Mouse (Mus musculus) gastrocnemius, postnatal 36 days (tissue): ENCODE data around the gene Kpna4. TPM values are rescaled to one million over a fixed set of nuclear protein-coding genes. Genes with fewer than 3 reads are reported as not detected.
A peak's percentile ranks its signal among the peaks of the same experiment; 100 is the strongest.

ENCODE experiments used
- DNase-seq, 2 experiments: peaks; one replicate each; pipeline ENCODE4 v3.0.0; 2022
- intact Hi-C: fragments of 180-260 bp; cut with DNase I; formaldehyde crosslinking; loops from one replicate; pipeline ENCODE4 v1.15.1; 2025
- long read RNA-seq, 2 experiments: library from polyadenylated mRNA; stranded (forward); transcript quantifications; one replicate each; pipeline ENCODE4 v2.0.0; 2021
- total RNA-seq, 2 experiments: library from RNA; stranded (reverse); gene quantifications; 2 replicates each; pipeline ENCODE4 v1.2.3; 2021

Kpna4 gene
- total RNA-seq = 100 to 1,000 TPM; 103 to 111 TPM
- long read RNA-seq, experiment 1, full-length matches to known transcripts = 16 of 25 reads
- long read RNA-seq, experiment 1, partial matches to known transcripts = 1 of 25 reads
- long read RNA-seq, experiment 1, other reads (novel, unspliced or antisense) = 8 of 25 reads
- long read RNA-seq, experiment 2, full-length matches to known transcripts = 18 of 27 reads
- long read RNA-seq, experiment 2, partial matches to known transcripts = 3 of 27 reads
- long read RNA-seq, experiment 2, other reads (novel, unspliced or antisense) = 6 of 27 reads

GRCm38 (mm10) chr3:69126509-69127345 is at the start of gene Kpna4:
Kpna4 (minus strand) TSS chr3:69127113.
- intact Hi-C loops = loop anchor here (10.0 kb wide), 1 partner anchor 188 kb away; the partner anchor contains the start of gene Ppm1l
- peak; percentile 86 to 88 for DNase-seq

- intact Hi-C loops = no loop called here
- DNase-seq = no peak
Measured at GRCm38 (mm10) chr3:69175229-69175628, 48.3 kb upstream of the Kpna4 start.

- no peak for DNase-seq
- intact Hi-C loops = no loop called here
Measured at GRCm38 (mm10) chr3:69171123-69171522, 44.2 kb upstream of the Kpna4 start.

- no peak for DNase-seq
- intact Hi-C loops = no loop called here
Measured at GRCm38 (mm10) chr3:69169796-69170195, 42.9 kb upstream of the Kpna4 start.

GRCm38 (mm10) chr3:69168724-69169123 is 41.8 kb upstream of the Kpna4 start:
- intact Hi-C loops = no loop called here
- DNase-seq = no peak

GRCm38 (mm10) chr3:69163057-69163456 is 36.1 kb upstream of the Kpna4 start:
- intact Hi-C loops = no loop called here
- no peak for DNase-seq

GRCm38 (mm10) chr3:69160429-69160828 is 33.5 kb upstream of the Kpna4 start:
- no peak for DNase-seq

GRCm38 (mm10) chr3:69159501-69159900 is 32.6 kb upstream of the Kpna4 start:
- intact Hi-C loops = no loop called here
- no peak for DNase-seq

More at GRCm38 (mm10) chr3:69160429-69160828, 33.5 kb upstream of the Kpna4 start:
- intact Hi-C loops = no loop called here

GRCm38 (mm10) chr3:69157886-69158285 is 31.0 kb upstream of the Kpna4 start:
- DNase-seq = no peak
- intact Hi-C loops = no loop called here

- peak in 1 of 2 experiments; percentile 9 for DNase-seq
- intact Hi-C loops = no loop called here
Measured at GRCm38 (mm10) chr3:69156484-69156883, 29.6 kb upstream of the Kpna4 start.

GRCm38 (mm10) chr3:69154691-69155090 is 27.8 kb upstream of the Kpna4 start:
- no peak for DNase-seq
- intact Hi-C loops = no loop called here

GRCm38 (mm10) chr3:69150921-69151320 is 24.0 kb upstream of the Kpna4 start:
- intact Hi-C loops = no loop called here

GRCm38 (mm10) chr3:69142372-69142994 is 15.6 kb upstream of the Kpna4 start:
- DNase-seq = no peak
- intact Hi-C loops = loop anchor here (5.0 kb wide), 1 partner anchor 50 kb away; no protein-coding TSS in a partner anchor

More at GRCm38 (mm10) chr3:69150921-69151320, 24.0 kb upstream of the Kpna4 start:
- DNase-seq = no peak

GRCm38 (mm10) chr3:69140851-69141250 is 13.9 kb upstream of the Kpna4 start:
- intact Hi-C loops = loop anchor here (5.0 kb wide), 1 partner anchor 51 kb away; no protein-coding TSS in a partner anchor
- no peak for DNase-seq

GRCm38 (mm10) chr3:69136059-69136458 is 9.1 kb upstream of the Kpna4 start:
- intact Hi-C loops = no loop called here
- DNase-seq = no peak

GRCm38 (mm10) chr3:69130973-69131372 is 4.1 kb upstream of the Kpna4 start:
- intact Hi-C loops = no loop called here
- DNase-seq = no peak

- intact Hi-C loops = loop anchor here (10.0 kb wide), 1 partner anchor 187 kb away; the partner anchor contains the start of gene Ppm1l
- no peak for DNase-seq
Measured at GRCm38 (mm10) chr3:69127693-69128092, 780 bp upstream of the Kpna4 start.

- no peak for DNase-seq
- intact Hi-C loops = loop anchor here (10.0 kb wide), 1 partner anchor 187 kb away; the partner anchor contains the start of gene Ppm1l
Measured at GRCm38 (mm10) chr3:69127346-69127678, 399 bp upstream of the Kpna4 start.

- peak in 1 of 2 experiments; percentile 12 for DNase-seq
- intact Hi-C loops = loop anchor here (10.0 kb wide), 1 partner anchor 189 kb away; the partner anchor contains the start of gene Ppm1l
Measured at GRCm38 (mm10) chr3:69125891-69126508, 913 bp downstream of the Kpna4 start.

GRCm38 (mm10) chr3:69125461-69125860 is 1.5 kb downstream of the Kpna4 start:
- no peak for DNase-seq
- intact Hi-C loops = loop anchor here (10.0 kb wide), 1 partner anchor 189 kb away; the partner anchor contains the start of gene Ppm1l
